Mouse (Mus musculus) frontal cortex, postnatal 36 days (tissue): Measurements from ENCODE around the gene Usp47.
"Not testable (repeated sequence)": the region's sequence is repeated elsewhere in the genome, so short reads cannot be mapped to it uniquely, and the experiment has no call there.

Source experiments
- DNase-seq, 2 experiments: peaks; one replicate each; pipeline ENCODE4 v3.0.0; 2022; ENCODE audit warnings: low spot score in 2 of 2

Gene Usp47

GRCm38 (mm10) chr7:112040271-112040670 is 17.0 kb downstream of the Usp47 start:
- DNase-seq = no peak

DNA sequence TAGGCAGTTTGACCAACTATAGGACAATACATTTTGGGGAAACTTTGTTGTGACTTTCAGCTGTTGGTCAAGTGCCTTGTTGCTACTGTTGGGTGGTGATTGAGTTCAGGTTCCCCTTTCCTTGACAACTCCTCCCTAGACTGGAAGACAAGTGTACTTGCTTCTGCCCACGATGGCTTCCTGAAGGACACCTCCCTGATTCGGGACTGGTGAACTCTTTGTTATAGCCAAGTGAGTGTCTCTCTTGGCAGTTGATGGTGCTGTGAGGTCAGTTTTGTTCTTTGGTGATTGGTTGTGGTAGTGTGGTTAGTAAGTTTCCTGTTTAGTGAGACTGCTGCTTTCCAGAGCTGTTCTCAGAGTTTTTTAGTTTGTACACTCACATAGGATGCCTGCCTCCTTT is 19.5 kb downstream of the Usp47 start:
- DNase-seq = no peak

- no peak for DNase-seq
These were observed 21.9 kb downstream of the Usp47 start for GRCm38 (mm10) chr7:112045249-112045648.

- no peak for DNase-seq
These were observed 22.6 kb downstream of the Usp47 start for GRCm38 (mm10) chr7:112045794-112046388.

DNA sequence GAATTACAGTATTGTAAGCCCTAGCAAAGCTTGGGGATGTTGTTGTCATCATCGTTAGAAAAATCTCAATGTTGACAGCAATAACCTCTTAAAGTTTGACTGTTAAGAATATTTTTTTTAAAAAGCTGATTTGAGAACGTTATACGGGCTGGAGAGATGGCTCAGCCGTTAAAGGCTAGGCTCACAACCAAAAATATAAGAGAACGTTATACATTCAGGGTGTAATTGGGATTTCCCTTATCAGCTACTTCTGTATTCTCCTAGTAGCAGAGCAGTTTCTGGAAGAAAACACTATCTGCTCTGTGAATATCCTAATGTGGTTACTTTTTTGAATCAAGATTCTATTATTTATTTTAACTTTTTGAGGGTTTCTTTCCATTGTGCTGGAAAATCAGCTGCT is 25.3 kb downstream of the Usp47 start:
- DNase-seq = no peak

DNA sequence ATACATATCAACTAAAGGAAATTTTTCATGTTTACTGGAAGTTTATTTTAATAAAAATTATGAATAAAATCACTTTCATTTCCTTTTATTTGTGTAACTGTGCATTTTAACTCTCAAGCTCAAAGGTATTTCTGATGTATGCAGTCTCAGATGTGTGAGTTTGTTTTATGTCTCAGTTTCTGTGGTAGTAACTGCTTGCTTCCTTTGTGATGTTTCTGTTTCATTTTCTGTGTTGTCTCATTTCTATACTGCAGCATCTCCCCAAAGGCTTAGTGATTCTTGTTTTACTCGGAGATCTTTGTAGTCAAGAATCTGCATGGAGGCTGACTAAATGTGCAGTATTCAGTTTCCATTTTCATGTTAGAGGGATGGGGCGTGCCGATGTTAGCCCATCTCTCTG is 30.4 kb downstream of the Usp47 start:
- no peak for DNase-seq

DNA sequence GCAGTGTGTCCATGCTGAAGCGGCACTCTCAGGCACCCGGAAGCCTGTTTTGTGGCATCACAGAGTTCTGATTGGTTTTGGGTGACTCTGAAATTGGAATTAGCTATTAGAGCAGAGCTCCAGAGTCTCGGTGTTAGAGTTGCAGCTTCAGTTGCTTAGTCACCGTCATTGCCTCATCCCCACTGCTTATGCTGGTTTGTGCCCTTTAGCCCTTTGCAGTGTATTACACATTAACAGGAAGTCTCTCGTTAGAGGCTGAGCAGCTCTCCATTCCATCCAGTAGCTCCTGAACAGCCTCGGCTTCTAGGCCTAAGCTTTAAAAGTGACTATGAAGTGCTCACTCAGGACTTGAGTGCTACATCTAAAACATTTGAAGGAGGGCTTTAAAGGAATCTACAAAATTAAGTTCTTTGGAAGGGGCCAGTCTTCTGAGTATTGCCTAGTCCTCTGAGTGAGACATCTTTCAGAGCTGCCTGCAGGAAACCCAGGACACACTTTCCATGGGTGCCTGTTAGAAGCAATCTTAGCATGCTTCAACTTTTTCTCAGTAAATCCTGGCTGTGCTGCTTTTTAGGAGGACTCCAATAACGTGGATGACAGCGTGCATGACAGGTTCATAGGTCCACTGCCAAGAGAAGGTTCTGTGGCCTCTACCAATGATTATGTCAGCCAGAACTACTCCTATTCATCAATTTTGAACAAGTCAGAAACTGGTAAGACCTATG is 32.8 kb downstream of the Usp47 start:
- DNase-seq = no peak

DNA sequence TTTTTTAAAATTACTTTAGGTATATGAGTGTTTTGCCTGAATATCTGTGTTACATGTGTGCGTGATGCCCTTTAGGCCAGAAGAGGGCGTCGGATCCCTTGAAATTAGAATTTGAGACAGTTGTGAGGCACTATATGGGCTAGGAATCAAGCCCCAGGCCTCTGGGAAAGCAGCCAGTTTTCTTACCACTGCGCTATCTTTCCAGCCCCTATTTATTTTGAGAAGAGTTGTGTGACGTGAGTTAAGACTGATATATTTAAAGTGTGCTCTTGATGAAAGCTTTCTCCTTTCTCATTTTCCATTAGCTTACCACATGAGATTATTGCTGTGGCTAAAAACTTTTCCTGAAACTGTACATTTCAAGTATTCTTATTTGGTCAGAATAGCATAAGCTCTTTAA is 51.6 kb downstream of the Usp47 start:
- no peak for DNase-seq

DNA sequence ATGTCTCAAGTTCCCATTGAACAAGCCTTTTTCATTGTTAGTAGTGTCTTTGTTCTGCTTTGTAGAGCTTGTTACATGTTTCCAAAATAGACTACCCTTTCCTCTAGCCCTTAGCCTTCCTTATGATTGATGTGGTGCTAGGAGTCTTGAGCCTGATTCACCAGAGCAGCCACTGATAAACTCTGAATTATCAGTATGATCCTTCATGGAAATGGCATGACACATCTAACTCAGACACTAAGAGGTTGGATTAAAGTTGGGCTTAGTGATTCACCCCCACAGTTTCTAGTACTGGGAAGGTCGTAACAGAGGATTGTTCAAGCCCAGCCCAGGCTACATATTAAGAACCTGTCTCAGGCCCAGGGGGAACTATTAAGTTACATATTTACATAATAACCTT is 59.3 kb downstream of the Usp47 start:
- no peak for DNase-seq

DNA sequence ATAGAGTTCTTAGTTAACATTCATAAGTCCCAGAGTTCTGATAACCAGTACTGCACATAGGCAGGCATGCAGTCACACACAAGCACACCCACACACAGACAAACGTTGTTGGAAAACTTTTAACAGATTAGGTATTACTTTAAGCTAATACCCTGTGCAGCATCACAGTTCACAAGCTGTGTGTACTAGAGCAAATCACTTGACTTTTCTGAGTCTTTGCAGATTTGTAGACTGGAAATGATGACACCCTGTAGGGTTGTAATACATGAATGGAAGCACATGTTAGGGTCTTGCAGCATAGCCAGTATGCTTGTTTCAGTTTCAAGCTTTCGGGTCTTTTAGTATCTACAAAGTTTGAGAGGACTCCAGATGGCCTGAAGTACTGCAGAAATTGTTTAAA is 60.9 kb downstream of the Usp47 start:
- DNase-seq = no peak

DNA sequence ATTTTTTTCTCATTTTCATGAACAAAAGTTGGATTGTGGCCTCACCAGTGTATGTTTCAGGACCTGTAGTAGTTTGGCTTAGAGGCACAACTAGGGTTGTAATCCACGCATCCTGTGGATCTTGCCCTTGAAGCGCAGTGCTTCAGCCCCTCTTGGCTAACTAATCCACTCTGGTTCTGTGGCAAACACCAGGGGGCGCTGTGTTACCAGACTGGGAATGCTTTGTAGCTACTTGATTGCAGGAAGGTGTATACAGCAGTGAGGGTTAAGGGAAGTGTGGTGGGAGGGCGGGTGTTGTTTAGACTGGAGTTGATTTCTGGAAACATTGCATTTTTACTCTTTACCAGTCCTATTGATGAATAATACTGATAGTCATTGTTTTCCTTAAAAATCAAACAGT is 61.8 kb downstream of the Usp47 start:
- peak; percentile 83 to 86 for DNase-seq

- no peak for DNase-seq
These were observed 62.9 kb downstream of the Usp47 start for GRCm38 (mm10) chr7:112086186-112086585.

- not testable (repeated sequence) for DNase-seq
These were observed 71.6 kb downstream of the Usp47 start for GRCm38 (mm10) chr7:112094923-112095322.

GRCm38 (mm10) chr7:112100887-112101286 is 77.6 kb downstream of the Usp47 start:
- DNase-seq = no peak

DNA sequence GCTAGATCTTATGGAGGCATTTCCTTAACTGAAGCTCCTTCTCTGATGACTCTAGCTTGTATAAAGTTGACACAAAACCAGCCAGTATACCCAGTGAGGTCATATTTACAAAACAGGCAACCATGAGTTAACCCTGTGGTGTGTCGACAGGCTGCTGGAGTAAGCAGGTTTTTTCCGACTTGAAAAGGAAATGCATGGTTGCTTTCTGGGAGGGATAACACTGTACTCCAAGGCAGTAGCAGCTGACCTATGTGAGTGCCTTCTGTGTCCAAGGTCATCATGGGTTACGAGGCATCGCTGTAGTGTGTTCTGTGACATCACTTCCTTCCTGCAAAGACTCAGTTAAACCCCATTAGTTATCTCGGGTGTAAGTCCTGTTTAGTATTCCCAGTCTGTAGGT is 79.6 kb downstream of the Usp47 start:
- no peak for DNase-seq

DNA sequence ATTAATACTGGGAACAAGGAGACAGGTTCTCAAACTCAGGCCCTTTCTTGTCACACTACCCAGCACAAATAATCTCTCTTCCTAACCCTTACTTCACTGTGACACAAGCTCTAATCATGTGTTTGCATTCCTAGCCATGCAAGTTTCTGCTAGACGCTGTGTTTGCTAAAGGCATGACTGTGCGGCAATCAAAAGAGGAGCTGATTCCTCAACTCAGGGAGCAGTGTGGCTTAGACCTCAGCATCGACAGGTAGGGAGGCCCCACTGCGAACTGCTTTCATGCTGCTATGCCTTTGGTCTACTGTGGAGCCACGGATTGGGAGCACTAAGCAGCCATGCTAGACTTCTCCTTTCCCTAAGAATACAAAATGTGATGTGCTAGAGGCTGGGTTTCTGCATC is 80.5 kb downstream of the Usp47 start:
- DNase-seq = no peak

- DNase-seq = no peak
These were observed 85.5 kb downstream of the Usp47 start for GRCm38 (mm10) chr7:112108757-112109156.

- no peak for DNase-seq
These were observed 87.5 kb downstream of the Usp47 start for GRCm38 (mm10) chr7:112110638-112111372.

DNA sequence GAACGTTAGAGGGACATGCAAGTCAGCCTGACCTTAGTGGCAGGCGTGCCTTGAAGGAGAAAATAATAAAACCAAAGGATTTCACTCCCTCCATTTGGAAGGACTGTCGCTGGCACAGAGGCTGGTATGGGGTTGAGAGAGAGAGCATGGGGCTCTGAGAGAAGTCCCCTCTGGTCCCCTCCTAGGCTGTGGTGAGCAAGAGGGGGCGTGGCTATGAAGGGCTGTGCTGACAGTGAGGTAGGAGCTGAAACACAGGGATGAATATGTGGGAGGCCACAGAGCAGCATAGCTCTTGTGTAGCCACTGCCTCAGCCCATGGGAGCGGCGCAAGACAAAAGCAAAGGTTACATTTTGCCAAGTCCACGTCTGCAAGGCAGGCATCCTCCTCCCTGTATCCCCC is 94.2 kb downstream of the Usp47 start:
- DNase-seq = no peak

DNA sequence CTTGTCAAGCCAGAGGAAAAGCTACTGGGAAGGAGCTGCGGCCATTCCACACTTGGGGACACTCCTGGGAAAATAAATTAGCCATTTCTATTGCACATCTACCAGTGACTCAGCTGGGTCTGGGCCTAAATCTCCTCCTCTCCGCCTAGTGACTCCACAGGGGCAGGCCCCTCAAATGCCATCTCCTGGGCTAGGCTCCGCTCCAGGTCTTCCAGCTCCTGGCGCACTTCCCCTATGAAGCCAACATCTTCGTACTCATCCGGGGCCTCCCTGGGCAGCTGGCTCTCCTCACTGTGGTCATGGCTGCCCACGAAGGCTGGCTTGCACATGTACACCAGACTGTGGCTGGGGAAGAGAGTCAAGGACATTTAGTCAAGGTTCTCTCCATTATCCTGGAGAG is 94.8 kb downstream of the Usp47 start:
- DNase-seq = no peak

GRCm38 (mm10) chr7:112119248-112119647 is 95.9 kb downstream of the Usp47 start:
- no peak for DNase-seq

DNA sequence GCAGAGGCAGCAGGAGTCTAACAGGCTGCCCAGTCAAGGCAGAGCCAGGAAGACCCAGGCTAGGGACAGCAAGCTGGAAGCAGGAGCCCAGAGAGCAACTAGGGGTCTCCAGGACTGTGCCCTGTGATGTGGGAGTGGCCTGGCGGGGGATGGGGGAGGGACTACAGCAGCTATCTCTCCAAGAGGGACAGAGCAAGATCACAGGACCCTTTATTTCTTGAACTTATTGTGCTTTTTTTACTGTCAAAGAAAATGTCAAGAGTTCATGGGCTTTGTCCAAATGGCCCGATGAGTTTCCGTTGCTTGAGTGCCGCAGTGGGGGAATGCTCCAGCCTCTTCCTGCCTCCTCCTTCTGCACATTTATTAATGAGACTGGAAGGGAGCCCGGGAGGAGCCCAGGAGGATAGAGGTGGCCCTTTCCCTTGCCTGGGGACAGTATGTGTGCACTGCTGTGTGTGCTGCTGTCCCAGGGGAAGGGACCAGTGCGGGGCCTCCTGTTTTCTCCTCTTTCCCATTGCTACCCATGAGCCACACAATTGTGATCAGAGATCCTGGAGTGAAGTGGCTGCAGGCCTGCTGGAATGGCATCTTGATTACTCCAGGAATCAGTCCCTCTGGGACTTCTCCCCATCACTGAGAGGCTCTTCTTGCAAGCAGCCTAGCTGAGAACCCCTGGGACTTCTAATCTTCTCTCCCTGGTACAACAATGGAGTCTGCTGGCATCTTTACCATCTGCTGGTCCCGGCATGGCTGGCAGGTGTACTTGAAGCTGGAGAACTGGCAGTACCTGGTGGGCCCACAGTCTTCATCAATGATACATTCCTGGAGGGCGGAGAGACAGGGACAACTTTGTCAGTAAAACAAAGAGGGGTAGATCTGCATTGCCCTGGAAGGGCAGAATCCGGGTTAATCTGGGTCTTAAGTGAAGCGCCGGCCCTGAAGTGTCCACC is 97.8 kb downstream of the Usp47 start:
- no peak for DNase-seq
